Mouse (Mus musculus) embryo, embryonic 10.5 days (tissue): ENCODE results near the gene Emilin2.
"Not testable (repeated sequence)": the region's sequence is repeated elsewhere in the genome, so short reads cannot be mapped to it uniquely, and the experiment has no call there.

Source experiments
- DNase-seq: peaks from one replicate; pipeline ENCODE4 v3.0.0-alpha.2; 2015; ENCODE audit warnings: low spot score

Emilin2 gene

GRCm38 (mm10) chr17:71311340-71312171, at the start of gene Emilin2:
Gene Emilin2 (minus strand): TSS chr17:71311978.
- peak; percentile 85 for DNase-seq

- no peak for DNase-seq
Observed at GRCm38 (mm10) chr17:71355526-71355925, 43.7 kb upstream of the Emilin2 start.

GRCm38 (mm10) chr17:71354205-71354604, 42.4 kb upstream of the Emilin2 start:
- DNase-seq, result no peak

GRCm38 (mm10) chr17:71348188-71348587, 36.4 kb upstream of the Emilin2 start:
- DNase-seq, result no peak

- no peak for DNase-seq
Observed at GRCm38 (mm10) chr17:71342006-71342405, 30.2 kb upstream of the Emilin2 start.

- no peak for DNase-seq
Observed at GRCm38 (mm10) chr17:71338627-71339026, 26.8 kb upstream of the Emilin2 start.

- DNase-seq, result no peak
Observed at GRCm38 (mm10) chr17:71337546-71337945, 25.8 kb upstream of the Emilin2 start.

- peak; percentile 10 for DNase-seq
Observed at GRCm38 (mm10) chr17:71336421-71336820, 24.6 kb upstream of the Emilin2 start.

GRCm38 (mm10) chr17:71332298-71332697, 20.5 kb upstream of the Emilin2 start:
- no peak for DNase-seq

GRCm38 (mm10) chr17:71320731-71321130, 9.0 kb upstream of the Emilin2 start:
- not testable (repeated sequence) for DNase-seq

GRCm38 (mm10) chr17:71319361-71319760, 7.6 kb upstream of the Emilin2 start:
- DNase-seq, result no peak

- DNase-seq, result no peak
Observed at GRCm38 (mm10) chr17:71317571-71317970, 5.8 kb upstream of the Emilin2 start.

GRCm38 (mm10) chr17:71314315-71314714, 2.5 kb upstream of the Emilin2 start:
- DNase-seq, result no peak

GRCm38 (mm10) chr17:71310486-71311339, 1.1 kb downstream of the Emilin2 start:
- DNase-seq, result peak; percentile 75

GRCm38 (mm10) chr17:71309711-71310485, 1.9 kb downstream of the Emilin2 start:
- DNase-seq, result peak; percentile 66

- DNase-seq, result peak; percentile 78
Observed at GRCm38 (mm10) chr17:71309141-71309540, 2.6 kb downstream of the Emilin2 start.

- DNase-seq, result no peak
Observed at GRCm38 (mm10) chr17:71308296-71308695, 3.5 kb downstream of the Emilin2 start.

GRCm38 (mm10) chr17:71307251-71307790, 4.5 kb downstream of the Emilin2 start:
- DNase-seq, result no peak

- DNase-seq, result no peak
Observed at GRCm38 (mm10) chr17:71306716-71307115, 5.1 kb downstream of the Emilin2 start.

GRCm38 (mm10) chr17:71306091-71306490, 5.7 kb downstream of the Emilin2 start:
- DNase-seq, result no peak

- no peak for DNase-seq
Observed at GRCm38 (mm10) chr17:71303444-71303843, 8.3 kb downstream of the Emilin2 start.

GRCm38 (mm10) chr17:71301413-71301812, 10.4 kb downstream of the Emilin2 start:
- DNase-seq, result no peak
